Mouse (Mus musculus) T-helper 1 cell (primary cell): ENCODE results near the gene Hist1h3d.
"Not testable (repeated sequence)": the region's sequence is repeated elsewhere in the genome, so short reads cannot be mapped to it uniquely, and the experiment has no call there.

ENCODE experiments used
- in situ Hi-C: fragments of 300-600 bp; cut with MboI, MseI; formaldehyde crosslinking; loops from one replicate; pipeline ENCODE4 v1.15.1; 2025; ENCODE audit warnings: high pct_unique_total_duplicates

Gene Hist1h3d

GRCm38 (mm10) chr13:23620056-23620732, 44.6 kb downstream of the Hist1h3d start:
- in situ Hi-C loops = no loop called here

GRCm38 (mm10) chr13:23620733-23621531, 45.4 kb downstream of the Hist1h3d start, which contains the start of gene Hist1h2be:
Gene Hist1h2be, minus strand, starts transcription at chr13:23621124.
- in situ Hi-C loops = no loop called here

- in situ Hi-C loops = no loop called here
Observed at GRCm38 (mm10) chr13:23621532-23622174, 46.1 kb downstream of the Hist1h3d start.

GRCm38 (mm10) chr13:23622175-23622671, 46.7 kb downstream of the Hist1h3d start, which contains the start of gene Hist1h1e:
Gene Hist1h1e, minus strand, starts transcription at chr13:23622558.
- in situ Hi-C loops = not testable (repeated sequence)

GRCm38 (mm10) chr13:23622861-23623450, 47.4 kb downstream of the Hist1h3d start:
- in situ Hi-C loops = no loop called here
